Comparison of ENCODE assay signal across 10 mouse cellular contexts in genomic region chr8:47371081-47371480, GRCm38 (mm10).
DNase-seq lines count a peak whose midpoint lies in the region; ATAC-seq and TF ChIP-seq lines count a peak whose summit lies in the region.
"Had no signal": no experiment of that assay in that cellular context is flagged by ENCODE, and none has a peak within 500 bp of the region (broad histone marks: within the 10 kb centered on the region; RNA-seq: fewer than 3 reads in every experiment).

No protein-coding gene starts in this region.

- H3K27me3 ChIP-seq in heart, postnatal 0 days (ENCODE audit: control insufficient read depth, insufficient read depth, low read length): no peaks in the 10 kb centered on the region
- no peaks in the 10 kb centered on the region for H3K27me3 ChIP-seq in embryonic facial prominence, embryonic 11.5 days (ENCODE audit: control insufficient read depth, insufficient read depth, low read length)
- H3K27me3 ChIP-seq in hindbrain, embryonic 11.5 days (ENCODE audit: control insufficient read depth, insufficient read depth, low read length): no peaks in the 10 kb centered on the region
- H3K27me3 ChIP-seq in midbrain, embryonic 16.5 days (ENCODE audit: control insufficient read depth, insufficient read depth, low read depth, low read length): no peaks in the 10 kb centered on the region

- no peaks in the 10 kb centered on the region for H3K9me3 ChIP-seq in heart, postnatal 0 days (replicated peaks; ENCODE audit: control insufficient read depth, low read length)
- no peaks in the 10 kb centered on the region for H3K9me3 ChIP-seq in embryonic facial prominence, embryonic 11.5 days (replicated peaks; ENCODE audit: control insufficient read depth, low read length)
- no peaks in the 10 kb centered on the region for H3K9me3 ChIP-seq in hindbrain, embryonic 11.5 days (ENCODE audit: control insufficient read depth, low read length)
- H3K9me3 ChIP-seq in midbrain, embryonic 16.5 days (replicated peaks; ENCODE audit: control insufficient read depth, low read length, poor library complexity, severe bottlenecking): no peaks in the 10 kb centered on the region

- no peak for DNase-seq in heart, postnatal 0 days (ENCODE audit: low spot score)
- DNase-seq in heart, postnatal 10 days: no peak
- no peak for DNase-seq in embryonic facial prominence, embryonic 11.5 days (ENCODE audit: low spot score)
- no peak for DNase-seq in hindbrain, embryonic 11.5 days (ENCODE audit: low spot score)
- DNase-seq in T-cell, adult 2 months (ENCODE audit: low spot score): no peak
- no peak for DNase-seq in adrenal gland, adult (ENCODE audit: inconsistent age in 2 of 2, low spot score in 1 of 2)
- DNase-seq in c-Kit-positive CD71-positive TER-119-positive erythroid progenitor cells, embryonic 14.5 days (ENCODE audit: low spot score): no peak

- H3K4me3 ChIP-seq in heart, postnatal 0 days (ENCODE audit: low read depth, low read length): no peak overlapping the region
- H3K4me3 ChIP-seq in embryonic facial prominence, embryonic 11.5 days (ENCODE audit: low read depth, low read length): no peak overlapping the region
- no peak overlapping the region for H3K4me3 ChIP-seq in hindbrain, embryonic 11.5 days (ENCODE audit: low read depth, low read length)
- no peak overlapping the region for H3K4me3 ChIP-seq in midbrain, embryonic 16.5 days (ENCODE audit: low read depth, low read length)
- H3K4me3 ChIP-seq: myocyte had no signal

- no peak for ATAC-seq in heart, postnatal 0 days (ENCODE audit: insufficient read depth, low read depth)
- 0 out of 2 replicates have a peak, but pooled peaks have one; percentile 30 for ATAC-seq in embryonic facial prominence, embryonic 11.5 days (replicated peaks; ENCODE audit: insufficient number of reproducible peaks, low FRiP score, low TSS enrichment, low read depth)
- peak; percentile 61 for ATAC-seq in hindbrain, embryonic 11.5 days (ENCODE audit: low FRiP score)
- ATAC-seq in midbrain, embryonic 16.5 days: 0 out of 2 replicates have a peak, but pooled peaks have one; percentile 61

- H3K36me3 ChIP-seq in heart, postnatal 0 days (replicated peaks; ENCODE audit: control insufficient read depth, insufficient read depth, low read length): no peaks in the 10 kb centered on the region
- H3K36me3 ChIP-seq in embryonic facial prominence, embryonic 11.5 days (replicated peaks; ENCODE audit: control insufficient read depth, insufficient read depth, low read depth, low read length): no peaks in the 10 kb centered on the region
- no peaks in the 10 kb centered on the region for H3K36me3 ChIP-seq in hindbrain, embryonic 11.5 days (ENCODE audit: control insufficient read depth, insufficient read depth, low read length)
- no peaks in the 10 kb centered on the region for H3K36me3 ChIP-seq in midbrain, embryonic 16.5 days (ENCODE audit: control insufficient read depth, insufficient read depth, low read length)

- WGBS in heart, postnatal 0 days: 90% methylated on average over 3 of the region's 3 CpGs
- 64% methylated on average over 3 of the region's 3 CpGs for WGBS in embryonic facial prominence, embryonic 11.5 days
- 60% methylated on average over 3 of the region's 3 CpGs for WGBS in hindbrain, embryonic 11.5 days
- WGBS in midbrain, embryonic 16.5 days: 53% methylated on average over 3 of the region's 3 CpGs

- TF ChIP-seq CTCF in heart, postnatal 0 days (IDR thresholded peaks at IDR 0.05; ENCODE audit: low read depth): no peak

- TF ChIP-seq EP300 in heart, postnatal 0 days (IDR thresholded peaks at IDR 0.05; ENCODE audit: low read depth): no peak

- no peak overlapping the region for H3K9ac ChIP-seq in heart, postnatal 0 days (replicated peaks; ENCODE audit: low read depth, low read length)
- no peak overlapping the region for H3K9ac ChIP-seq in embryonic facial prominence, embryonic 11.5 days (replicated peaks; ENCODE audit: low read length)
- no peak overlapping the region for H3K9ac ChIP-seq in hindbrain, embryonic 11.5 days (ENCODE audit: low read depth, low read length)
- no peak overlapping the region for H3K9ac ChIP-seq in midbrain, embryonic 16.5 days (ENCODE audit: low read depth, low read length)
- H3K9ac ChIP-seq: lung, embryonic 14.5 days had no signal

- intact Hi-C loops in heart, postnatal 10 days (cut with DNase I): loop anchor here (1.0 to 5.0 kb wide), 4 partner anchors 166 to 698 kb away; no protein-coding TSS in a partner anchor

- H3K4me2 ChIP-seq in heart, postnatal 0 days (ENCODE audit: low read depth, low read length): 0 out of 2 replicates have a peak overlapping the region, but pooled peaks have one; percentile 23
- H3K4me2 ChIP-seq in embryonic facial prominence, embryonic 11.5 days (ENCODE audit: low read depth, low read length): no peak overlapping the region
- no peak overlapping the region for H3K4me2 ChIP-seq in hindbrain, embryonic 11.5 days (replicated peaks; ENCODE audit: low read depth, low read length)
- no peak overlapping the region for H3K4me2 ChIP-seq in midbrain, embryonic 16.5 days (ENCODE audit: low read length)
- H3K4me2 ChIP-seq: lung, embryonic 14.5 days had no signal

- H3K4me1 ChIP-seq in heart, postnatal 0 days (ENCODE audit: control insufficient read depth, insufficient read depth): 0 out of 2 replicates have a peak, but pooled peaks cover 10% of the 10 kb centered on the region
- no peaks in the 10 kb centered on the region for H3K4me1 ChIP-seq in embryonic facial prominence, embryonic 11.5 days (ENCODE audit: control insufficient read depth, insufficient read depth, low read length)
- H3K4me1 ChIP-seq in hindbrain, embryonic 11.5 days (replicated peaks; ENCODE audit: control insufficient read depth, insufficient read depth, low read length): no peaks in the 10 kb centered on the region
- H3K4me1 ChIP-seq in midbrain, embryonic 16.5 days (ENCODE audit: control insufficient read depth, insufficient read depth, low read length): peaks cover 2% of the 10 kb centered on the region; the same call in 1 of the 2 replicates

- no peak overlapping the region for H3K27ac ChIP-seq in heart, postnatal 0 days (ENCODE audit: low read depth)
- no peak overlapping the region; the same call in 1 of the 2 replicates for H3K27ac ChIP-seq in embryonic facial prominence, embryonic 11.5 days (replicated peaks; ENCODE audit: low read depth, low read length)
- no peak overlapping the region for H3K27ac ChIP-seq in hindbrain, embryonic 11.5 days (ENCODE audit: low read depth, low read length)
- H3K27ac ChIP-seq in midbrain, embryonic 16.5 days (ENCODE audit: low read length): no peak overlapping the region
